Mouse (Mus musculus): ENCODE measurements at regions not wholly inside any gene's neighbourhood (a gene's known extent, or its start where the extent isn't known, plus 50 kb on each side); places are given as distances from the start of the nearest gene placed in this dataset.
A peak's percentile ranks its signal among the peaks of the same experiment; 100 is the strongest.

DNA sequence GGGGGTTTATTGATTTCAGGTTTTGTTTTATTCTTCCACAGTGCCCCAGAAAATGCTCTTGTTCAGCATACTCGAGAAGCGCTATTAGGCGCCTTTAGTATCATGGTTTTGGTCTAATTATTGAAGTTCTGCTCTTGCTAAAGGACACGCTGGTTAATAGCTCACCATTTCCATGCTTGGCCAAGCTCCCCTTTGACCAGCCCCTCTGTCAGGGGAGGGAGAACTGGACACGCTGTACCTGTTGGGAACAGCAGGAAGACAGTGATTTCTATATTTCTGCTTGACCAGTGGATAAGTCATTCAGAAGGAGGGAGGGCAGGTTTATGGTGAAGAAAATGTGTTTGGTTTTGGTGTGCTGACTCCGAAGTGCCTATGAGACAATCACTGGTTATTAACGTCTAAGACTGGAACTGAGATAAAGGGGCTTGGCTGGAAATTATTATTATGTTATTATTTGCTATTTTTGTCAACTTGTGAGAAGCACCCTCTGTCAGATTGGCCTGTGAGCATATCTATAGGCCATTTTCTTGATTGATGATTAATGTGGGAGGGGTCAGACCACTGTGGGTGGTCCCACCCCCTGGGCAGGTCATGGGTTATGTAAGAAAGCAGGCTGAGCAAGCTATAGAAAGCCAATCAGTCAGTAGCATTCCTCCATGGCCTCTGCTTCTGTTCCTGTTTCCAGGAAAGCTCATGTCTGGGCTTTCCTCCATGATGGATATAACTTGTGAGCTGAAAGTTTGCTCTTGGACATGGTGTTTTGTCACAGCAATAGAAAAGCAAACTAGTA is 51.2 kb upstream of the Tanc2 start:
- WGBS = 88% methylated on average over 7 of the region's 7 CpGs
- no peak for DNase-seq (ENCODE audit: low read depth, low spot score)

DNA sequence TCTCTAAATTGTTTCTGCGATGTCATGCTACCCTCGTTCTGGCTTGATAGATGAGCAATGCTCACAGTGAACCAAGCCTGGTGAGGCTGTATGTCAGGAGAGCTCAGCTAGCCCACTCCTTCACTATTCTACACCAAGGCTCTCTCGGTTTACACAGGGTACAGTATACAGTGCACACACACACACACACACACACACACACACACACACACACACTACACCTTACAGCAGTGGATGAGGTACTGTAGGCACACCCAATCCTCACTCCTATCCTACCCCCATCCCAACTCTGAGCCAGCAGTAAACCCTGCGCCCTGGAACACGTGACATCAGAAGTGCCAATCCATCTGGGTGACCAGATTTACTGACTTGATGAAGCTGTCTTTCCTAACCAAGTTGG is 57.2 kb upstream of the Tanc2 start:
- no peak for DNase-seq (ENCODE audit: low read depth, low spot score)
- 72% methylated on average over 5 of the region's 5 CpGs for WGBS

DNA sequence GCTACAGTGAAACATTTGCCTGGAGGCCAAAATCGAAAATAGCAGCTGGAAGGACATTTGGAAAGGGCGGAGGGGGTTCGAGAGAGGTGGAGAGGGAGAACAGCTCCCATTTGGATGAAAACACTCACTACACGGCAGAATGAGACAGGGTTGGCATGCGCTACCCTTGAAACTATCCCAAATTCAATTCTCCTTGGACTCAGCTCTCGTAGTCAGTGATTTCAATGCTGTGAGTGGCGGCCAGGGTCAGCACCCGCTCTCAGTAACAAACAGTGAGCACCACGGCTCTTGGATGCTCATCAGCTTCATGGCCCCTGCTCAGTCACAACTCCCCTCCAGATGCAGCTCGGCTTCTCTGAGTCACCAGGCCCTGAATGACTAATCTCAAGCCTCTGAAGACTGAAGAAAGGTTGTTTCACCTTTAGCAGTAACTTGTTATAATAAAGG is 59.1 kb upstream of the Tanc2 start:
- 83% methylated on average over 10 of the region's 10 CpGs for WGBS
- no peak for DNase-seq (ENCODE audit: low read depth, low spot score)

DNA sequence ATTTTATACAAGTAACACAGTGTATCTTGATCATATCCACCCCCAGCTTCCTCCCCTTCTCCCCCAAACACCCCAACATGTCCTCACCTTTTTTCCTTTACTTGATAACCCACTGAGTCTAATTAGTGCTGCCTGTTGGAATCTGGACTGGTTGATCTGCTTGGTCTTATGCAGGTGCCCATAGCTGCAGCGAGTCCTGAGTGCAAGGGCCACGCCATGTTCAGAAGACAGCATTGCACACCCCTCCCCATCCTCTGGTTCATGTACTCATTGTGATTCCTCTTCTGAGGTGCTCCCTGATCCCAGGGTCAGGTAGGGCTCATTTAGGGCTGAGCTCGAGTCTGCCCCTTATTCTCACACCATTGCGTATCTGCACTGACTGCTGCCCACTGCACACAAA is 63.7 kb upstream of the Tanc2 start:
- 92% methylated on average over 4 of the region's 4 CpGs for WGBS
- no peak for DNase-seq (ENCODE audit: low read depth, low spot score)

DNA sequence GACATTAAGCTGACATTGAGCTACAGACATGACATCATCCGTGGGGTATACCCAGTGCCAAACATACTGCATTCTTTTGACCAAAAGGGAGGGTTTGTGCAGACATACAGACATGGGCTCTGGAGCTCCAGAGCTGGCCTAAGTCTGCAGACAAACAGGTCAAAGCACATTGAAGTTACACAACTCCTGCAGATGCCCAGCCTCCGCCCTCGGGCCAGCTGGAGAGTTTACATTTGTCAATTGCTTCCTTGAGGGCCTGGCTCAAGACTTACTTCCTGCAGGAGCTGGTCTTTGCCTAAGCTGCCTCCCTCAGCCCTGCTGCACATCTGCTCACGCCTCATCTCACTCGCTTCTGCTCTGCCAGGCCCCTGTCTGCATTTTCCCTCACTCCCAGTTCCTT is 64.2 kb upstream of the Tanc2 start:
- 7% methylated on average over 5 of the region's 5 CpGs for WGBS
- peak; percentile 46 for DNase-seq (ENCODE audit: low read depth, low spot score)

DNA sequence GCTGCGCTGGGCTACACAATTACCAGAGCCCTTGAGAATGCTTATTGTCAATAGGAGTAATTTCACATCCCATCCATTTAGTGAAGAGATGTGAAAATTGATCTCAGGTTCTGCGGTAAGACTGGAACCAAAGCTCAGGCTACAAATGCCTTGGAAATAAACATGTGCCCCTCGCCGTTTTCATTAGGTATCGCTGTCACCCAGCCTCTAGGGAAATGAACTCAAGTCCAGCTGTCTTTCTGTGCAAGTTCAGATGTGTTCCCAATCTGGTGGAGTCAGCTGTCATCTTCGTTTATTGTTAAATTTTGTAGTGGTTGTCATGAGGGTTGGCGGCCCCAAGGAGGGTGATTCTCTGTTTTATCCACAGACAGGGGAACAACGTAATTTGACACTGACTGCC is 65.4 kb upstream of the Tanc2 start:
- no peak for DNase-seq (ENCODE audit: low read depth, low spot score)
- 87% methylated on average over 8 of the region's 8 CpGs for WGBS

DNA sequence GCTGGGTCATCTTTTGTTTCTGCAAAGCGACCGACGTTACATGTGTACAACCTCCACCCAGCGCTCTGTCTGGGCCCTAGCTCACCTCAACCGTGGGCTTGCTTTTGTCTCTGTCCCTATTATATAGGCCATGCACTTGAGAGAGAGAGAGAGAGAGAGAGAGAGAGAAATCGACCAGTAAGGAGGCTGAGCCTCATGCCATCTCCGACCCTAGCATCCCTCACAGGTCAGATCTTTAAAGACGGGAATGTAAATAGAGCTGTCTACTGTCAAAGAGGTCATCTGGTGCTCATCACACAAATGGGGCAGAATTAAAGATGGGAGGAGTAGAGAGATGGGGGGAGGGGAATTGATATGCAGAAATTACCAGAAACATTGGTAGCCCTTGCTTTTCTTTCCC is 66.0 kb upstream of the Tanc2 start:
- no peak for DNase-seq (ENCODE audit: low read depth, low spot score)
- WGBS = 75% methylated on average over 8 of the region's 8 CpGs

DNA sequence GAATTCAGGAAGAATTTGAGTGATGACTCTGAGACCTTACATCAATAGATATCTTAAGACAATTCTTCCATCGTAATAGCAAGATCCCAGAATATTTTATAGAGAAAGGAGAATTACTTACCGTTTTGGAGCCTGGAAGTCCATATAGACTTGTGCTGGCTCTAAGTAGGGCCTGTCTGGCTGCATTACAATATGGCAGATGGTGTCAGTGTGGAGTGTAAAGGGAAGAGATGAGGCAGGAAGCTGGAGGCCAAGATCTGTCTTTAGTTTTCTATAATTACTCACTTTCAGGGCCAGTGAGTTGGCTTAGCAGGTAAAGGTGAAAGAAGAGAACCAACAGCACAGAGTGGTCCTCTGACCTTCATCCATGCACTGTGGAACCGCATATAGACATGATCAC is 63.9 kb upstream of the March10 start:
- DNase-seq (ENCODE audit: low read depth, low spot score) = no peak
- WGBS = 94% methylated on average over 3 of the region's 3 CpGs

DNA sequence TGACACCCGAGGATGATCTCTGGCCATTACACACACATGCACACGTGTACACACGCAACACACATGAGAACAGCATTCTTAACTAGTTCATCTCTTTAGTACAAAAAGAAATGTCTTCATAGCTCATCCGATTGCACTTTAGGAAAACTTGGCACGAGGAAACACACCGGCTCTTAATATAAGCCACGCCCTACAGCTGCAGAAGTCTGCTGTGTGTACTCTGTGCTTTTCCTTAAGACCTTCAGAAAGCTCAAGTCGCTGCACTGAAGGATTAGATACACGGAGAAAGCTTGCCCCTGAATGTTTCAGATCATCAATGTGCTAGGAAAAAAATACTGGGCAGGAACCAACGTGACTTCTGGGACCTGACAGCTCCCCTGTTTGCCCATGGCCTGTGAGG is 56.7 kb upstream of the March10 start:
- DNase-seq (ENCODE audit: low read depth, low spot score) = no peak
- WGBS = 30% methylated on average over 10 of the region's 10 CpGs

DNA sequence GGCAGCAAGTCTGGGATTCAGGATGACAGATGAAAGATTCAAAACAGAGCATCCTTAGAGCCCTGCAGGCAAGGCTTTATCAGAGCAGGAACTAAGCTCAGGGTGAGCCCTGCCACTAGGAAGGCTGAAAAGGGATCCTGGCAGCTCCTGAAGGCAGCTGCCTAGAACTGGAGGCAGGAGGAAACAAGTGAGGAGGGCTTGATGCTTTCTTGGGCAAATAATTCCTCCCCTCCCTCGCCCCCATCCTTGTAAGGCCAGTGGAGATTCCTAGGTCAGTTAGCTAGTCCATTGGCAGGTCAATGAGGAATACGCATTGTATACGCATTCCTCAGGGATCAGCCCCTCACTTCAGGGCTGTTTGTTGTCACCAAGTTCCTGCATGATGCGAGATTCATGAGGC is 54.1 kb upstream of the March10 start:
- no peak for DNase-seq (ENCODE audit: low read depth, low spot score)
- WGBS = 82% methylated on average over 4 of the region's 4 CpGs

DNA sequence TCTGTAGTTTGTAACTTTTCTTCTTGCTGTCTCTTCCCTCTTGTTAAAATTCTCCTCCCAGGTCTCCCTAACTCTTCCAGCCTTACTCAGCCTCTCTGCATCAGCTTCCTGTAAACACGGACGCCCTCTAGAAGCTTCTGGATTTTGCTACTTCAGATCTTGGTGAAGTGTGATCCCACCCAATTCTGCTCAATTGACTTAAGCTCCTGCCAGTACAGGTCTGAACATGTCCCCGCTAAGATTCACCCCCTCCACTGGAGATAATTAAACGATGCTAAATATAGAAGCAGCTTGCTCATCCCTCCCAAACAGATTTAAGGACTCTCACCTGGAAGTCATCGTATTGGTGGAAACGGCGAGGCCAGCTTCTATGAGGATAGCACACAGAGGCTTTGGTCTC is 53.5 kb upstream of the March10 start:
- no peak for DNase-seq (ENCODE audit: low read depth, low spot score)
- 64% methylated on average over 7 of the region's 7 CpGs for WGBS

DNA sequence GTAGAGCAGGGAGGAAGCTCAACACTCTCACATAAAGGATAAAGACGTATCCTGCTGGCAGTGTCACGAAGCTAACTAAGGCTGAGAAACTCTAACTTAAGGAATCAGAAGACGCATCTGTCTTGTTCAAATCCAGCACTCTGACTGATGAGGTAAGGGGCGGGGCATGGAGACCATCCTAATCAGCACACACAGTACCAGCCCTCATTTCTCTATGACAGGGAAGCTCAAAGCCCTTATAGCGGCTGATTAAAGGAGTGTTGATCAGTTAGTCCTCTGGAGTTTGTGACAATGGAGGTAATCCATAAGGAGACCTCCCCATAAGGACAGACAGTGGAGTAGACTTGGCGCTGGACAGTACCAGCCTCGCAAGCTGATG is 52.1 kb upstream of the March10 start:
- 88% methylated on average over 7 of the region's 7 CpGs for WGBS
- DNase-seq (ENCODE audit: low read depth, low spot score) = no peak

DNA sequence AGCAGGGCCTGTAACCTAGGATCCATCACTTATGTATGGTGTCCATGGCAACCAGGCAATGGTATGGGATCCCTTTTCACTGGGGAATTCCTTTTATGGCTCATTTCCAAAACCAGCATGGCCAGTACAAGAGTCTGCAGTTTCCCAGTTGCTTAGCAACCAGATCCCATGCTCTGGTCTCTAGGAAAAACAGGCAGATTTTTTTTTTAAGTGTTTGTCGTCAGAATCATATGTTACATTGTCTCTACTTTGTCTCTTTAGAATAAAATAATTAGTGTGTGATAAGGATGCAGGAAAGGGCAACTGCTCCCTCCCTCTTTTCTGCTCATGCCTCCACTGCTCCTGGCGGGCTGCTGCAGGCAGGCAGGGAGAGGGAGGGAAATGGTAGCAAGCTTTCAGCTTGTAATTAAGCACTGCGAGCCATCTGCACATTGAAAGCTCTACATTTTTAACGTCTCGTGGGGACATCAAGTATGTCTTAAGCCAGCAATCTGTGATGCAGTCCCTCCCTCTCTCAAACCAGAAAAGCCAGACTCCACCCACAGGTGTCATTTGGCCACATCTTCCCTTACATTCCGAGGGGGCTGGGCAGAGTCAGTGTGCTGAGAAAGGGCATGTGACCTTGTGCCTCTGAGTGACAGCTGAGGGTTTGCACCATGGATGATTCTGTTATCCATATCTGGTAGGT is 51.6 kb upstream of the March10 start:
- WGBS = 18% methylated on average over 6 of the region's 6 CpGs
- no peak for DNase-seq (ENCODE audit: low read depth, low spot score)

DNA sequence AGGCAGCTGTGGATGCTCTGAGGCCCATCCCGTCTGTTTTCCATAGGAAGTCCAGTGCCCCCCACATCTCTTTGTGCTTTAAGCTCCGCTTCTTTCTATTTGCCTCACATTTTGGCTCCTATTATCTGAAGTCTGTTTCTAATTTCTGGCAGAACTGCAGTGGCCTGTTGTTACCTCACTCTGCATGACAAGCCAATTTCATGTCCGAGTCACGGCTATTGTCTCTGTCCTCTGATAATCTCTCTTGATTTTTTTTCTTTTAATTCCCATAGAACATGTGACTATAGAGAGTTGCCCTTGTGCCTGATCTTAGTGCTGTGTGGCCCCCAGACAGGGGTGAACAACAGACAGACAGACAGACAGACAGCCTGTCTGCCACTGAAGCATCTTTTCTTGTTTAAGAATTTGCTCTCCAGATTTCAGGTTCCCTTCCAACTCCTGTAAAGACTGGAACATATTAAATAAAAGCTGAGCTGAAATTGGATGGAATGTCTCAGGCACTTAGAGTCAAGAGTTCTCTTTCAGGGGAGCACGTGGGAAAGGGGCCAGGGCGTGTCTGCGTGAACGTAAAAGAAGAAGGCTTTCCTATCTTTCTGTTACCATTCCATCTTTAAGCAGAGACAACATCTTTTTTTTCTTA is 50.9 kb upstream of the March10 start:
- WGBS = 73% methylated on average over 8 of the region's 8 CpGs

More for the DNA sequence above, 50.9 kb upstream of the March10 start:
- no peak for DNase-seq (ENCODE audit: low read depth, low spot score)
